Mouse (Mus musculus) neural tube, embryonic 13.5 days (tissue): Measurements from ENCODE around the gene Pik3c2g. TPM values are rescaled to one million over a fixed set of nuclear protein-coding genes. Genes with fewer than 3 reads are reported as not detected.
A peak's percentile ranks its signal among the peaks of the same experiment; 100 is the strongest.

Source experiments
- ATAC-seq: fragments of 200-750 bp; cut with Nextera tagmentation; 2 replicates; pipeline ENCODE4 v1.8.0; 2017; ENCODE audit warnings: low read depth, mild to moderate bottlenecking, moderate TSS enrichment, moderate library complexity
- H3K27ac ChIP-seq: fragments of 300-500 bp; sonication (generic); replicated peaks from 2 replicates; pipeline ENCODE4 v1.5.1; 2015; ENCODE audit warnings: moderate library complexity, mild to moderate bottlenecking, inconsistent platforms
- H3K27me3 ChIP-seq: fragments of 300-500 bp; sonication (generic); 2 replicates; pipeline ENCODE4 v1.6.1; 2015; ENCODE audit warnings: mild to moderate bottlenecking, inconsistent platforms
- H3K36me3 ChIP-seq: fragments of 300-500 bp; sonication (generic); 2 replicates; pipeline ENCODE4 v1.6.1; 2015; ENCODE audit warnings: mild to moderate bottlenecking, inconsistent platforms
- H3K4me1 ChIP-seq: fragments of 300-500 bp; sonication (generic); replicated peaks from 2 replicates; pipeline ENCODE4 v1.6.1; 2015; ENCODE audit warnings: inconsistent platforms
- H3K4me2 ChIP-seq: fragments of 300-500 bp; sonication (generic); 2 replicates; pipeline ENCODE4 v1.6.1; 2015; ENCODE audit warnings: inconsistent platforms, mild to moderate bottlenecking, moderate library complexity
- H3K4me3 ChIP-seq: fragments of 300-500 bp; sonication (generic); 2 replicates; pipeline ENCODE4 v1.5.1; 2015; ENCODE audit warnings: mild to moderate bottlenecking, inconsistent platforms
- H3K9ac ChIP-seq: fragments of 300-500 bp; sonication (generic); 2 replicates; pipeline ENCODE4 v1.6.1; 2015; ENCODE audit warnings: moderate library complexity, mild to moderate bottlenecking, inconsistent platforms
- H3K9me3 ChIP-seq: fragments of 300-500 bp; sonication (generic); 2 replicates; pipeline ENCODE4 v1.6.1; 2016; ENCODE audit warnings: inconsistent platforms
- WGBS: fragments of 180-500 bp; shearing (Covaris S2); methylation state at CpG from one replicate; pipeline ENCODE4 v1.1.7; 2015; 5-methylcytosine and 5-hydroxymethylcytosine counted together
- polyA plus RNA-seq: library from polyadenylated mRNA; unstranded; fragments of >200 nt; fragmentation: Nextera tagmentation; extraction: Ambion mirVana; gene quantifications from 2 replicates; pipeline ENCODE4 v1.2.1, GENCODE M21; 2015

Gene Pik3c2g
- polyA plus RNA-seq, 1 experiment from 2014 or later: 0.21 TPM

DNA sequence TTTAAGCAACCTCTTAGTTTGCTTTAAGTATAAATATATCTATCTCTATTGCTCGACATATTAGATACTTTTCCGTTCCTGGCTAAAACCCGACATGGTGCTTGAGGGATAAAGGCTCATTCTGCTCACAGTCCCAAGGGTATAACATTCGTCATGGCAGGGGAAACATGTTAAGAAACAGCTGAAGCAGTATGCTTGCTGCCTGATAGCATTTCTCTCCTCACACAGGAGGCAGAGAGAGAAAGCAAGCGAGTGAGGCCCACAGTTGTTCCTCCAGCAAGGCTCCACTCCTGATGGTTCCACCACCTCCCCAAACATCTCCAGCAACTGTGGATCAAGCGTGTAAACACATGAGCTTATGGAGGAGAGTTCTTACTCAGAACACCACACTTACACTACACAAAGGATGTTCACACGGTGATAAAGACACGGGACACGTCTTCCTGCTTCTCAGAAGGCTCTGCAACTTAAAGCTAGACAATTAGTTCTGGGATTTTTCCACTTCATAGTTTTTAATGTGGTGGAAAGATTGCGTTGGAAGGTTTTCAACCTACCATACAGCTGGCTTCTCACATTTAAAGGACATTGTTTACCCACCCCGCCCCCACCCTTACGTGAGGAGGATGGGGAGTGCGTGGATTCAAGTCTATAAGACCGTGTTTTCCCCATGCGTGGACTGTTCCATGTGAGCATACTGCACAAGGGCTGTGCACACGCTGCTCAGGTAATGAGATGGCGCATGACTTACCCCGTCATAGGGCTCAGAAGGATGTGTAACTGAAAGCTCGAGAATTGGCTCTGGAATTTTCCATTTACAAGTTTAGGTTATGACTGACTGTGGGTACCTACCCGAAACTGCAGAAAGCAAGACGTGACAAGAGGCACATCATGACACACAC, 264.9 kb downstream of the Pik3c2g start:
- 88% methylated on average over 21 of the region's 21 CpGs for WGBS
- no peak for ATAC-seq

DNA sequence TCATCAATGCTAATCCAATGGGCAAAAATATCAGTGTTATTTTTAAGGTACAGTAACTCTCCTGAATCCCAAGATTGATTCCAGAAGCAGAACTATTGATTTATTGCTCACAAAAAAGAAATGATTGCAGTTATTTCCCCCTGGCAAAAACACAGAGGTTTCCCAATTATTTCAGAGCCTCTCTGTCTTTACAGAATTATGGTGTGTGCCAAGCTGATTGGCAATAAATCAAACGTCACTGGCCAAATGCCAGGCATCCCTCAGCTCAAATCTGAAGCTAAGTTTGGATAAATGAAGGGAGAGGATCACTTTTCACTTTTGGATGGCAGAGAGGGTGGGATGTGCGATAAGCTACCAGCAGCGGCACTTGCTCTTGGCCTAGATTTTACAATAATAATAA, 265.8 kb downstream of the Pik3c2g start:
- H3K4me2 ChIP-seq: no peak overlapping the region
- H3K9ac ChIP-seq: no peak overlapping the region
- no peak overlapping the region for H3K27ac ChIP-seq
- no peaks in the 10 kb centered on the region for H3K36me3 ChIP-seq
- H3K27me3 ChIP-seq: no peaks in the 10 kb centered on the region
- no peak for ATAC-seq
- no peaks in the 10 kb centered on the region for H3K9me3 ChIP-seq
- no peaks in the 10 kb centered on the region for H3K4me1 ChIP-seq
- WGBS: 90% methylated on average over 3 of the region's 3 CpGs
- H3K4me3 ChIP-seq: no peak overlapping the region

More for the DNA sequence above, 264.9 kb downstream of the Pik3c2g start:
- Histone ChIP-seq H3K36me3 (no peaks in the 10 kb centered on the region), H3K9me3 (no peaks in the 10 kb centered on the region), H3K9ac (no peak overlapping the region), H3K4me1 (no peaks in the 10 kb centered on the region), H3K27me3 (no peaks in the 10 kb centered on the region), H3K4me3 (no peak overlapping the region), H3K4me2 (no peak overlapping the region), H3K27ac (no peak overlapping the region)

DNA sequence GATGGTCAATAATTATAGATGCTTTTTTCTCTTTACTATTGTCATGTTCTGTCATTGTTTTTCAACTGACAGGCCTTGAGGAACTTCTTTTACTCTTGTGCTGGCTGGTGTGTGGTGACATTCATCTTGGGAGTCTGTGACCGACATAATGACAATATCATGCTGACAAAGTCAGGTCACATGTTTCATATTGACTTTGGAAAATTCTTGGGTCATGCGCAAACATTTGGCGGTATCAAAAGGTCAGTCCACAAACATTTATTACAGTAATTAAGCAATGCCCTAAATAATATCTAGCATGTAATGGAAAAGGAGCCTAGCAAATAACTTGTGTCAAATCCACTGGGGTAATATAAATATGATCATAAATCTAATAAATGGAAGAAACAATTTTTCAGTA, 273.1 kb downstream of the Pik3c2g start:
- Histone ChIP-seq H3K36me3 (no peaks in the 10 kb centered on the region), H3K9me3 (no peaks in the 10 kb centered on the region), H3K4me2 (no peak overlapping the region), H3K9ac (no peak overlapping the region), H3K4me1 (no peaks in the 10 kb centered on the region), H3K4me3 (no peak overlapping the region), H3K27me3 (no peaks in the 10 kb centered on the region), H3K27ac (no peak overlapping the region)
- 90% methylated on average over 3 of the region's 3 CpGs for WGBS
- no peak for ATAC-seq

DNA sequence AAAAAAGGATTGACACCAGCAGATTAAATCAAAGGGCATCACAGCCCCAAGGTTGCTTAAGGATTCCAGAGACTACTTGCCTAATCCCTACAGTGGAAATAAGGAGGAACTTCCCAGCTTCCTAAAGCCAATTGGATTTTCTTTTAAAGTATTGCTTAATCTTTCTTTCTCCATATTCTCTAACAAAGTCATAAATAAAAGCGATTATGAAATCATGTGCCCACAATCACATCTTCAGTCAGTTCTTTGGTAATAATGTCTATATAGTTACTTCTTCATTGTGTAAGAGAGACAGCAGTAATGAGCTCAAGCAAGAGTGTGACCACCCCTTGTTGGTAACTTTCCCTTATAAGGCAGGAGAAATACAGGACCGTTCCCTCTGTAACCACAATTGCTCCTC, 274.5 kb downstream of the Pik3c2g start:
- WGBS: 92% methylated on average over 2 of the region's 2 CpGs
- Histone ChIP-seq H3K9me3 (no peaks in the 10 kb centered on the region), H3K27me3 (no peaks in the 10 kb centered on the region), H3K9ac (no peak overlapping the region), H3K4me1 (no peaks in the 10 kb centered on the region), H3K4me3 (no peak overlapping the region), H3K4me2 (no peak overlapping the region), H3K27ac (no peak overlapping the region), H3K36me3 (no peaks in the 10 kb centered on the region)
- ATAC-seq: no peak

DNA sequence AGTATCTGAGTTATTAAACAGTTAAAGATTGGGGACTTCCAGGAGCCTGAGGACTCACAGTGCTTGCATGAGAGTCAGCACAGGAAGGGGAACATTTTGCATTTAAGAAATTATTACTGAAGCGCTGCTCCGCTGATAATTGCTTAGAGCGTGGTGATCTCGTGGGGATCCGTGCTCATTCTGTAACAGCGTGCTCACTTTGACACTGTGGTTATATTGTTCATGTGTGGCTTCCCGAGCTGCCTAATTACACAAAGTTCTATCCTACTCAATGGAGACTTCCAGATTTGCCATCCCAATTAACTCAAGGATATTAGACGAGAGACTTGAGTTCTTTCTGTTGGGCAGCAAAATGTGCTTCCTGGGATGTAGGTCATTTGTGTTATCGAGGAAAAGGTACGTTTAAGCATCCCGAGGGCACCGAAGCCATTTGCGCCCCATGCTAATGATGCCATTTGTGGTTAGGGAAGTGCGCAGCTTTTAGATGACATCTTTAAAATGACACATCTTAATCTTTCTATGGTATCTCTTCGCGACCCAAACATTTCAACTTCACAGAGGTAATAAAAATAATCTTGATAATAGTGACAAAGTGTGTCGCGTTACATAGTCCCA, 278.1 kb downstream of the Pik3c2g start:
- H3K4me3 ChIP-seq: no peak overlapping the region
- H3K9me3 ChIP-seq: no peaks in the 10 kb centered on the region
- H3K4me1 ChIP-seq: no peaks in the 10 kb centered on the region
- no peak overlapping the region; the same call in 1 of the 2 replicates for H3K27ac ChIP-seq
- H3K36me3 ChIP-seq: no peaks in the 10 kb centered on the region
- no peak overlapping the region for H3K4me2 ChIP-seq
- no peak overlapping the region for H3K9ac ChIP-seq
- WGBS: 74% methylated on average over 18 of the region's 18 CpGs
- H3K27me3 ChIP-seq: no peaks in the 10 kb centered on the region
- no peak for ATAC-seq

DNA sequence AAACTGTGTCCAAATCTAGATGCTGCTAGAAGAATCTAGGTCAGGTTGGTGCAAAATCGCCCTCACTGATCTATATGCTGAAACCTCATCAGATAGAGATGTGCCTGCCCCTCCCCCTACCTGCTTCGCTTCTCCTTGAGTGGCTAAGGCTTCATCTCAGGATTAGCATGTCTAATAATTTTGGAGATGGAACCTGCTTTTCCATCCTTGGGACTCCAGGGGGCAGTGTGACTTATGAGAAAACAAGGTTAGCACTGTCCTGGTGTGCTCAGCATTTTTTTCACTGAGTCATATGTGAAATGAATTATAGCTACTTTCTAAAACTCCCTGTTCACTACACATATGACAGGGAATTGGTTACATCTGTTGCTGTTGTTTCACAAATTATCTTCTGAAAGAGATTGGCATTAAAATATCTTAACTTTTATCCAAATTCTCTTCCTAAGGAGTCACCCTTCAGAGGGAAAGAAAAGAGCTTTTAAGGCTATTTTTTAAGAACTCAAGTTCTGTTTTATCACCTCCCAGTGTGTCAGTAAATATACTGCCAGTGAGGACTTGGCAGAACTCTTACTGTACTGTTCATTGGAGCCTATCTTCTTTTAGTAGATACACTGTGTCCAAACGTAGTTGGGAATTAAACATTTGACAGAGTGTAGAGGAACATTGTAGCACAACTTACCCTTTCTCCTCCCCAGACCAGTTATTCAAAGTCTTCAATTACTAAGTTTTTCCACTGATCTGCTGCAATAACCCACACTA, 287.6 kb downstream of the Pik3c2g start:
- Histone ChIP-seq H3K27me3 (no peaks in the 10 kb centered on the region), H3K9me3 (no peaks in the 10 kb centered on the region), H3K4me2 (no peak overlapping the region), H3K4me3 (no peak overlapping the region), H3K9ac (no peak overlapping the region), H3K27ac (no peak overlapping the region), H3K36me3 (no peaks in the 10 kb centered on the region), H3K4me1 (peaks cover 7% of the 10 kb centered on the region)
- no peak for ATAC-seq
- WGBS: 43% methylated on average over 3 of the region's 3 CpGs

DNA sequence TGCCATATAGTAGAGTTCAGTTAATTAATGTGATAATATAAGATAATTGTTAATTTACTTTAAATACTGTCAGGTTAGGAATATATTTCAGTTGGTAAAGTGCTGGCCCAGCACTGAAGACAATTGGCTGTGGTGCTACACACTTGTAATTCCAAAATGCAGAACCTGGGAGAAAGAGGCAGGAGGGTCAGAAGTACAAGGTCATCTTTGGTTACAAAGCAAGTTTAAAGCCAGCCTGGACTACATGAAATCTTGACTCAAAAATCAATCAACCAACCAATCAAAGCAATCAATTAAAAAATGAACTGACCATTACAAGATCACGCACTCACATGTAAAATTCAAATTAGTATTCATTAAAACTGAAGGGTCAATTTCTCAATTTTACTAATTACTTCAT, 289.7 kb downstream of the Pik3c2g start:
- Histone ChIP-seq H3K9ac (no peak overlapping the region), H3K4me2 (no peak overlapping the region), H3K36me3 (no peaks in the 10 kb centered on the region), H3K27ac (no peak overlapping the region), H3K4me1 (peaks cover 7% of the 10 kb centered on the region), H3K27me3 (no peaks in the 10 kb centered on the region), H3K9me3 (no peaks in the 10 kb centered on the region), H3K4me3 (no peak overlapping the region)
- ATAC-seq: no peak
- WGBS: 84% methylated on average over 1 of the region's 1 CpGs

DNA sequence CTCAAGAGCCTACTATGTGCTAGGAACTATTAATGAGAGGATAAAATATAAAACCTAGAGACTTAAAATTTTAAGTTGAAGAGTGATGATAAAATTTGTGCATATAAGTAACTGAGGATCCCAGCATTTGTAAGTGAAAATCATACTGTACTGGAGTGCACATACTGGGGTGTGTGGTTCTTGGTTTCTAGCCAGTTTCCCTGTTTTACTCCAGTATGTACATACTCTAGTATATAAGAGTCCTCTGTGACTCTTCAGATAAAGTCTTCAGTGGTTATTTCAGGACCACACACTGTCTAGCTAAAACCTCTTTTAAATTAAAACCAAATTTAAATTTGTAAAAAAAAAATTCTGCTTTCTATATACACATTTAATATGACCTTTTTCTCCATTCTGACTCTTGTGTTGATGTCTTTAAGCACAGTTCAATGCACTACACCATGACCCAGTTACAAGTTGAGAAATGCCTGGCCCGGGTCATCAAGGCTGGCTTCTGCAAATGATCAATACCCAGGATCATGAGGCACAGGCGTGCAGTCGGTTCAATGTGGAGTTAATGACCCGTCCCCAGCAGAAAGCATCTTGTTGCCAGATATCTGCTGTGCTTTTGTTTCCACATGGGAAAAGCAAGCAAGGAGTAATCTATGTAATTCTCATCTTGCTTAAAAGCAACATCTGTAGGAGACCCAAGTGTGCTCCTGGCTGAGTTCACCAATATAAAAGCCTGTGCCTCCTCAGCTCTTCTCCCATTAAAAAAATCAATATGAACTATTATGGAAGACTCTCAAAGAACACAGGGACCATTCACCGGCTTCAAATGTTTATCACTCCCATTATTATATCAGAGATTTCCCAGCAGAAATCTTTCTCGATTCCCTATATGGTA, 290.7 kb downstream of the Pik3c2g start:
- 49% methylated on average over 6 of the region's 6 CpGs for WGBS
- no peaks in the 10 kb centered on the region for H3K27me3 ChIP-seq
- H3K4me3 ChIP-seq: no peak overlapping the region
- peaks cover 7% of the 10 kb centered on the region for H3K4me1 ChIP-seq
- H3K36me3 ChIP-seq: no peaks in the 10 kb centered on the region
- no peaks in the 10 kb centered on the region for H3K9me3 ChIP-seq
- peak; percentile 56 for ATAC-seq
- 0 out of 2 replicates have a peak overlapping the region, but pooled peaks have one; percentile 23 for H3K27ac ChIP-seq
- no peak overlapping the region for H3K9ac ChIP-seq
- no peak overlapping the region for H3K4me2 ChIP-seq

DNA sequence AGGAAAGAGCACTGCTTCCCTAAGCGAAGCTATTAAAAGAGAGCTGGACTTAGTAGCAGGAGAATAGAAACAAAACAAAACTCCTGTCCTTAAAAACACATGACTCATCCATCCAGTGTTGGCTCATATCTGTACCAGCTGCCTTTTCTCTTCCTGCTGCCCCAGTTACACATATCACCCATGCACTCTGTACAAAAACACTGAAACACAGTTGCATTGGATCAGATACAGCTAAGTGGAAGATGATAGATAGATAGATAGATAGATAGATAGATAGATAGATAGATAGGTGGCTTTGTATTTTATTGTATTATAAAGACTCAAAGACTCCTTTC, 291.3 kb downstream of the Pik3c2g start:
- Histone ChIP-seq H3K4me3 (no peak overlapping the region), H3K4me1 (peaks cover 7% of the 10 kb centered on the region), H3K9me3 (no peaks in the 10 kb centered on the region), H3K27me3 (no peaks in the 10 kb centered on the region), H3K4me2 (no peak overlapping the region), H3K9ac (no peak overlapping the region), H3K36me3 (no peaks in the 10 kb centered on the region), H3K27ac (0 out of 2 replicates have a peak overlapping the region, but pooled peaks have one; percentile 13)
- peak; percentile 23; the same call in 1 of the 2 replicates for ATAC-seq
- 79% methylated on average over 1 of the region's 1 CpGs for WGBS

DNA sequence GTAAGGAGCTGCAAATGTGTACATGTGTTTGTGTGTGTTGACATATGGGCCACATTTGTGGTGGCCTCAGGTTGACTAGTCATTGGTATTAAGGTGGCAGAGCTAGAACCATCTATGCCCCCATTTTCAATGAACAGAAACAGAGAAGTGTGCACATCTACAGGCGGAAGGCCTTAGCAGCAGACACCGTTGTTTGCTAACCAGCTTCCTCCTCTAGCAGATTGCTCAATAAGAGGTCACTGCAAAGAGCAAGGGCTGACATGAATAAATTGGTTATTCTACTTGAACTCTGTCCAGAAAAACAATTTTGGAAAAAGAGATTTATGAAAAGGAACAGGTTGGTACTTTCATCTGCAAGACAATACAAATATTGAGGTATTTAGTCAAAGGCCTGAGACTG, 295.1 kb downstream of the Pik3c2g start:
- Histone ChIP-seq H3K27me3 (no peaks in the 10 kb centered on the region), H3K36me3 (no peaks in the 10 kb centered on the region), H3K4me1 (peaks cover 8% of the 10 kb centered on the region), H3K4me2 (no peak overlapping the region), H3K9ac (no peak overlapping the region), H3K4me3 (no peak overlapping the region), H3K9me3 (no peaks in the 10 kb centered on the region), H3K27ac (no peak overlapping the region)
- 87% methylated on average over 2 of the region's 2 CpGs for WGBS
- no peak for ATAC-seq

DNA sequence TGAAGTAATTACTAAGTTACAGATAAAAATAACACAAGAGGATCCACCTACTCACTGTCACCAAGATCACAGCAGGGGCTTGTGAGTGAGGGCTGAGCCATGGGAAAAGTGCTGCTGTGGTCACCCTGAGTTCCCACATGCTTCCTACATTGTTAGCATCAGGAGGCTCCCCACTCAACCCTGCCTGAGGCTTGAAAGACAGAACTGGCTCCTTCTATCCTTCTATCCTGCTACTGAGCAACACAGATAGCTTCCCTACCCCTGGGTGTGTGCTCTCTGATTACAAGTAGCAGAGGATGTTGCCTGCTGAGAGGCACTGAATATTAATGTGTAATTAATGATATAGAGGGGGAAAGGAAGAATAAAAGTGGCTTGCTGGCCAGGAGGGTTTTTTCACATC, 300.2 kb downstream of the Pik3c2g start:
- Histone ChIP-seq H3K4me3 (no peak overlapping the region), H3K4me2 (no peak overlapping the region), H3K27ac (no peak overlapping the region), H3K9ac (no peak overlapping the region), H3K9me3 (no peaks in the 10 kb centered on the region), H3K27me3 (no peaks in the 10 kb centered on the region), H3K36me3 (no peaks in the 10 kb centered on the region), H3K4me1 (peaks cover 19% of the 10 kb centered on the region; the same call in 1 of the 2 replicates)
- no peak for ATAC-seq
